Mouse (Mus musculus) limb, embryonic 13.5 days (tissue): ENCODE results near the gene Btk. TPM values are rescaled to one million over a fixed set of nuclear protein-coding genes. Genes with fewer than 3 reads are reported as not detected.

ENCODE experiments used
- ATAC-seq: fragments of 200-750 bp; cut with Nextera tagmentation; 2 replicates; pipeline ENCODE4 v1.8.0; 2017; ENCODE audit warnings: low read depth, moderate number of reproducible peaks, moderate TSS enrichment; ENCODE audit not compliant: low FRiP score
- H3K27ac ChIP-seq: fragments of 300-500 bp; sonication (generic); 2 replicates; pipeline ENCODE4 v1.5.1; 2015; ENCODE audit warnings: inconsistent platforms, mild to moderate bottlenecking, moderate library complexity
- H3K27me3 ChIP-seq: fragments of 300-500 bp; sonication (generic); 2 replicates; pipeline ENCODE4 v1.6.1; 2015; ENCODE audit warnings: mild to moderate bottlenecking, inconsistent platforms
- H3K36me3 ChIP-seq: fragments of 300-500 bp; sonication (generic); 2 replicates; pipeline ENCODE4 v1.6.1; 2015; ENCODE audit warnings: inconsistent platforms, mild to moderate bottlenecking, moderate library complexity
- H3K4me1 ChIP-seq: fragments of 300-500 bp; sonication (generic); 2 replicates; pipeline ENCODE4 v1.6.1; 2015; ENCODE audit warnings: inconsistent platforms
- H3K4me2 ChIP-seq: fragments of 300-500 bp; sonication (generic); replicated peaks from 2 replicates; pipeline ENCODE4 v1.6.1; 2015; ENCODE audit warnings: inconsistent platforms, mild to moderate bottlenecking, moderate library complexity
- H3K4me3 ChIP-seq: fragments of 300-500 bp; sonication (generic); 2 replicates; pipeline ENCODE4 v1.5.1; 2015; ENCODE audit warnings: moderate library complexity, mild to moderate bottlenecking, inconsistent platforms
- H3K9ac ChIP-seq: fragments of 300-500 bp; sonication (generic); 2 replicates; pipeline ENCODE4 v1.6.1; 2015; ENCODE audit warnings: mild to moderate bottlenecking, inconsistent platforms
- H3K9me3 ChIP-seq: fragments of 300-500 bp; sonication (generic); 2 replicates; pipeline ENCODE4 v1.6.1; 2016; ENCODE audit warnings: inconsistent platforms
- WGBS: fragments of 180-500 bp; shearing (Covaris S2); methylation state at CpG from one replicate; pipeline ENCODE4 v1.1.7; 2015; 5-methylcytosine and 5-hydroxymethylcytosine counted together
- polyA plus RNA-seq: library from polyadenylated mRNA; unstranded; fragments of >200 nt; fragmentation: Nextera tagmentation; extraction: Ambion mirVana; gene quantifications from 2 replicates; pipeline ENCODE4 v1.2.1, GENCODE M21; 2015

The Btk gene
- polyA plus RNA-seq, 1 experiment from 2014 or later, result 1.3 TPM

- ATAC-seq, result no peak
- Histone ChIP-seq H3K27ac (no peak overlapping the region), H3K4me3 (no peak overlapping the region), H3K4me2 (no peak overlapping the region), H3K9me3 (no peaks in the 10 kb centered on the region), H3K27me3 (no peaks in the 10 kb centered on the region), H3K4me1 (no peaks in the 10 kb centered on the region), H3K36me3 (no peaks in the 10 kb centered on the region; the same call in 1 of the 2 replicates), H3K9ac (no peak overlapping the region)
- 83% methylated on average over 2 of the region's 2 CpGs for WGBS
Observed at GRCm38 (mm10) chrX:134533346-134533745, 50.0 kb downstream of the Btk start.

GRCm38 (mm10) chrX:134525260-134525659 lies 58.1 kb downstream of the Btk start:
- H3K9ac ChIP-seq, result no peak overlapping the region
- no peaks in the 10 kb centered on the region for H3K9me3 ChIP-seq
- H3K4me2 ChIP-seq, result no peak overlapping the region
- no peaks in the 10 kb centered on the region; the same call in 1 of the 2 replicates for H3K27me3 ChIP-seq
- H3K4me3 ChIP-seq, result no peak overlapping the region
- ATAC-seq, result no peak
- no peaks in the 10 kb centered on the region for H3K4me1 ChIP-seq
- H3K36me3 ChIP-seq, result no peaks in the 10 kb centered on the region
- 82% methylated on average over 4 of the region's 4 CpGs for WGBS
- no peak overlapping the region for H3K27ac ChIP-seq

- H3K4me3 ChIP-seq, result no peak overlapping the region
- no peak for ATAC-seq
- H3K9me3 ChIP-seq, result no peaks in the 10 kb centered on the region
- H3K4me2 ChIP-seq, result no peak overlapping the region
- no peak overlapping the region for H3K27ac ChIP-seq
- no peak overlapping the region for H3K9ac ChIP-seq
- H3K27me3 ChIP-seq, result no peaks in the 10 kb centered on the region; the same call in 1 of the 2 replicates
- no peaks in the 10 kb centered on the region for H3K4me1 ChIP-seq
- H3K36me3 ChIP-seq, result no peaks in the 10 kb centered on the region
- WGBS, result 77% methylated on average over 4 of the region's 4 CpGs
Observed at GRCm38 (mm10) chrX:134523772-134524171, 59.6 kb downstream of the Btk start.

GRCm38 (mm10) chrX:134509473-134509872 lies 73.9 kb downstream of the Btk start:
- Histone ChIP-seq H3K27ac (no peak overlapping the region), H3K27me3 (no peaks in the 10 kb centered on the region), H3K36me3 (no peaks in the 10 kb centered on the region), H3K4me2 (no peak overlapping the region), H3K9me3 (no peaks in the 10 kb centered on the region), H3K4me1 (no peaks in the 10 kb centered on the region), H3K9ac (no peak overlapping the region), H3K4me3 (no peak overlapping the region)
- 28% methylated on average over 2 of the region's 2 CpGs for WGBS
- ATAC-seq, result no peak

GRCm38 (mm10) chrX:134507977-134508376 lies 75.4 kb downstream of the Btk start:
- Histone ChIP-seq H3K4me1 (no peaks in the 10 kb centered on the region), H3K4me3 (no peak overlapping the region), H3K27ac (no peak overlapping the region), H3K9me3 (no peaks in the 10 kb centered on the region), H3K36me3 (no peaks in the 10 kb centered on the region), H3K4me2 (no peak overlapping the region), H3K27me3 (no peaks in the 10 kb centered on the region), H3K9ac (no peak overlapping the region)
- no peak for ATAC-seq
- WGBS, result 73% methylated on average over 6 of the region's 6 CpGs

- Histone ChIP-seq H3K27ac (no peak overlapping the region), H3K4me3 (no peak overlapping the region), H3K9me3 (no peaks in the 10 kb centered on the region), H3K27me3 (no peaks in the 10 kb centered on the region; the same call in 1 of the 2 replicates), H3K9ac (no peak overlapping the region), H3K36me3 (no peaks in the 10 kb centered on the region), H3K4me2 (no peak overlapping the region), H3K4me1 (no peaks in the 10 kb centered on the region)
- no peak for ATAC-seq
- WGBS, result 78% methylated on average over 8 of the region's 8 CpGs
Observed at GRCm38 (mm10) chrX:134500651-134501050, 82.7 kb downstream of the Btk start.

Other genes starting within 250 kb of the Btk start
- 4.2 and 4.6 TPM in 2 replicates for gene Drp2, start 179.0 kb downstream of the Btk start, polyA plus RNA-seq
- 0.27 and 0.31 TPM in 2 replicates for gene Taf7l, start 107.1 kb downstream of the Btk start, polyA plus RNA-seq
- 69.0 and 72.7 TPM in 2 replicates for gene Timm8a1, start 41.7 kb downstream of the Btk start, polyA plus RNA-seq
- gene Rpl36a, start 2.1 kb upstream of the Btk start, polyA plus RNA-seq, result 381 and 410 TPM in 2 replicates
- 4.4 and 4.5 TPM in 2 replicates for gene Gla, start 17.6 kb upstream of the Btk start, polyA plus RNA-seq
- 162 and 163 TPM in 2 replicates for gene Hnrnph2, start 17.6 kb upstream of the Btk start, polyA plus RNA-seq
- gene Armcx4, start 102.9 kb upstream of the Btk start, polyA plus RNA-seq, result 7.4 and 8.1 TPM in 2 replicates
- gene Armcx1, start 134.4 kb upstream of the Btk start, polyA plus RNA-seq, result 74.7 and 76.7 TPM in 2 replicates
- 43.6 TPM in 2 replicates for gene Armcx6, start 167.8 kb upstream of the Btk start, polyA plus RNA-seq
- gene Armcx3, start 173.0 kb upstream of the Btk start, polyA plus RNA-seq, result 81.1 and 87.1 TPM in 2 replicates
- 94.1 and 98.4 TPM in 2 replicates for gene Armcx2, start 225.7 kb upstream of the Btk start, polyA plus RNA-seq